Mouse (Mus musculus): Measurements from ENCODE around the gene Itgal.
"Not testable (repeated sequence)": the region's sequence is repeated elsewhere in the genome, so short reads cannot be mapped to it uniquely, and the experiment has no call there.

Itgal gene

DNA sequence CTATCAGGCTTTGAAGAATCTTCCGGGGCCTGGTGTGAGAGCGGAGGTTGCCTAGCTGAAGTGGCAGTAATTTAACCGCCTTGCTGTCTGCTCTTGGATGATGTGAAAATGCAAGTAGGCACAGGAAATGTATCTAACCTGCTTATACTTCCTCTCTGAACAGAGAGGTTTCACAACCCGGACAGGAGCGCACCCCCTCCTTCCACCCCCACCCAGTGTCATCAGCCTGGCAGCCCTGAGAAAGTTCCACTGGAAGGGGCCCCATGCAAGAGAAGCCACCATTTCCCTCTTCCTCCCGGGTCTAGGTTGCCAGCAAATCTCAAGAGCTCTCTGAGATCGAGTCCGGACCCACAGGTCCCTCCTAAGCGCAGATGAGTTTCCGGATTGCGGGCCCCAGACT is at the start of gene Itgal:
Gene Itgal (plus strand): TSS at position 163 of the 400 bp plus-strand sequence.
- no peak for DNase-seq

DNA sequence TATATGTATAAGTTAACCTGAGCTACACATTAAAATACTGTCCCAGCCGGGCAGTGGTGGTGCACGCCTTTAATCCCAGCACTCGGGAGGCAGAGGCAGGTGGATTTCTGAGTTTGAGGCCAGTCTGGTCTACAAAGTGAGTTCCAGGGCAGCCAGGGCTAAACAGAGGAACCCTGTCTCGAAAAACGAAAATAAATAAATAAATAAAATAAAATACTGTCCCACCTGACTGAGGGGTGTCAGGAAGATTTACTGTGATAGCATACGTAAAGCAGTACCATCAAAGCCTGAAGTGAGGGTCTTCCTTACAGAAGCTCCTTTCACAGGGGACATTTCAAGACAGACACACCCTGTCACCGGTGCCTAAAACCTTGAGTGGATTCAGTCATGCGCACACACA is 45.5 kb upstream of the Itgal start:
- not testable (repeated sequence) for DNase-seq

DNA sequence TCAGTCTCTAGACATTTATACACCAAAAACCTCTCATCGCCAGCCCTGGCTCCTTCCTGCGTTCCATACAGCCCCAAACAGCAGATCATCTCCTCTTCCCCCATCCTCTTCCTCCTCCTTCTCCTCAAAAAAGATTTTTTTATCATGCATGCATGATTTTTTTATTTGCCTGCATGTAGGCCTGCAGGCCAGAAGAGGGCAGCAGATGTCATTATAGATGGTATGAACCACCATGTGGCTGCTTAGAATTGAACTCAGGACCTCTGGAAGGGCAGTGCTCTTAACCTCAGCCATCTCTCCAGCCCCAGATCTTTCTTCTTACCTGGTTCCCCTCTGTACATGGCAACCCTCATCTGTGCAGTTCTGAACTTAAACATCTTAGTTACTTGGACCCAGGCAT is 43.6 kb upstream of the Itgal start:
- DNase-seq: no peak

DNA sequence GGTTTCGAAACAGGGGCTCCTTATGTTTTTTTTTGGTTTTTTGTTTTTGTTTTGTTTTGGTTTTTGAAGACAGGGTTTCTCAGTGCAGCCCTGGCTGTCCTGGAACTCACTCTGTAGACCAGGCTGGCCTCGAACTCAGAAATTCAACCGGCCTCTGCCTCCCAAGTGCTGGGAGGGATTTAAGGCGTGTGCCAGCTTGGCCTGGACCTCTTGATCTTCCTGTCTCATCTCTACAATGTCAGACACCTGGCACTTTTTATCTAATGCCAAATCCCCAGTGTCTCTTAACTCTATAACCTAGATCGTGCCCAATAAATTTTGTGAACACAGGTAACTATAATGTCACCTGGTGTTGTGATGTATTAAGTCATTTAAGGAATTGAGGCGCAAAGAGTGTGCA is 42.7 kb upstream of the Itgal start:
- DNase-seq: no peak

DNA sequence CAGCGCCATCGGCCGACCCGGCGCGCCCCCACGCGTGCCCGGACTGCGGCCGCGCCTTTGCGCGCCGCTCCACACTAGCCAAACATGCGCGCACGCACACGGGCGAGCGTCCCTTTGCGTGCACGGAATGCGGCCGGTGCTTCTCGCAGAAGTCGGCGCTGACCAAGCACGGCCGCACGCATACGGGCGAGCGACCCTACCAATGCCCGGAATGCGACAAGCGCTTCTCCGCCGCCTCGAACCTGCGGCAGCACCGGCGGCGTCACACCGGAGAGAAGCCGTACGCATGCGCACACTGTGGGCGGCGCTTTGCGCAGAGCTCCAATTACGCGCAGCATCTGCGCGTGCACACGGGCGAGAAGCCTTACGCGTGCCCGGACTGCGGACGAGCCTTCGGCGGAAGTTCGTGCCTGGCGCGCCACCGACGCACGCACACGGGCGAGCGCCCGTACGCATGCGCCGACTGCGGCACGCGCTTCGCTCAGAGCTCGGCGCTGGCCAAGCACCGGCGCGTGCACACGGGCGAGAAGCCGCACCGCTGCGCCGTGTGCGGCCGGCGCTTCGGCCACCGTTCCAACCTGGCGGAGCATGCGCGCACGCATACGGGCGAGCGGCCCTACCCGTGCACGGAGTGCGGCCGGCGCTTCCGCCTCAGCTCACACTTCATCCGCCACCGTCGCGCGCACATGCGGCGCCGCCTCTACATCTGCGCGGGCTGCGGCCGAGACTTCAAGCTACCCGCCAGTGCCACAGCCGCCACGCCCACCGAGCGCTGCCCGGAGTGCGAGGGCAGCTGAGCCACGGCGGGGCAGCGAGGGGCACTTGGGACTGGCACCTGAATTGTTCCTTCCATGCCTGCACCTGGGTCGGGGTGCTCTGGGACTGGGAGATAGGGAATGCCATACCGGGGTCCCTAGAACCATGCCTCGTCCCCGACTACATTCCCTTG is 42.0 kb upstream of the Itgal start:
- DNase-seq: peak; percentile 96

DNA sequence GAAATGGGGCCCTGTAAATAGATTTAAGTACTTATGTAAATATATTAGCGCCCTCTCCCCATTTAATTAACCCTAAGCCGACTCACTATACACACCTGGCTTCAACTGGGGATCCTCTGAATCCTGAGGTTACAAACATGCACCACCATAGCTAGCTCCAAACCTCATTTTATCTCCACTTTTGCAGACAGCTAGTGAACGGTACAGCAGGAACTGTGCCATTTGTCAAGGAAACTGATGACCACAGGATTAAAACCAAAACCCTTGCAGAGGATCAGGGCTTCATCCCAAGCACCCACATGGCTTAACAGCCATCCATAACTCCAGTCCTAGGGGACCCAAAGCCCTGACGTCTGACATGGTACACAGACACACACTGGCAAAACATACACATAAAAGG is 41.1 kb upstream of the Itgal start:
- DNase-seq: no peak

DNA sequence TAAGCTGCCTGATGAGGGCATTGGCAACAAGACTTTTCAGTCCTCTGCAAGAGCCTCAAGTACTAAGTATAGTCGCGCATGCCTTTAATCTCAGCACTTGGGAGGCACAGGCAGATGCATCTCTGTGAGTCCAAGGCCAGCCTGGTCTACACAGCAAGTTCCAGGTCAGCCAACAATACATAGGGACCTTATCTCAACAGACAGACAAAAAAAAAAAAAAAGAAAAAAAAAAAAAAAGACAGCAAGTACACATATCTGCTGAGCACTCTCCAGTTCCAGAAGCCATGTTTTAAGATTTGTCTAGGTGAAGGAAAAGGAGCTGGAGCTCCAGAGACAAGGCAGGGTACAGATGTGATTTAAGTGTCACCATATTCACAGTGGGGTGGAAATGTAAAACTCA is 40.1 kb upstream of the Itgal start:
- DNase-seq: no peak

DNA sequence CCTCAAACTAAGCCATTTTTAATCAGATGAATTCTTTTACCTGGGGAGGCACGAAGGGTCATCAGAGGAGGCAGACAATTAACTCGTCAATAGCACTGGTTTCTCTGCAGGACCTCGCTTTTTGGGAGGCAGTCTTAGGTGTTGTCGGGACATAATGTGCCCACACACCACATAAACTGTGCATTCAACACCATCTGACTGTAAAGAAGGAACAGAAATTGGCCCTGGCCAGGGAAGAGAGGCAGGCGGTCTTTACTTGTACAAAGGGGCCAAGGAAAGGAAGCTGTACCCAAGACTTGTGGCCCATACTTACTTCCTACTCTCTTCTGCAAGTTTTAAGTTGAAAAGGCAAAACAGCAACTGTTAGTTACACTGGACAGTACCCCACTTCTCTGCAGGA is 39.5 kb upstream of the Itgal start:
- DNase-seq: no peak

DNA sequence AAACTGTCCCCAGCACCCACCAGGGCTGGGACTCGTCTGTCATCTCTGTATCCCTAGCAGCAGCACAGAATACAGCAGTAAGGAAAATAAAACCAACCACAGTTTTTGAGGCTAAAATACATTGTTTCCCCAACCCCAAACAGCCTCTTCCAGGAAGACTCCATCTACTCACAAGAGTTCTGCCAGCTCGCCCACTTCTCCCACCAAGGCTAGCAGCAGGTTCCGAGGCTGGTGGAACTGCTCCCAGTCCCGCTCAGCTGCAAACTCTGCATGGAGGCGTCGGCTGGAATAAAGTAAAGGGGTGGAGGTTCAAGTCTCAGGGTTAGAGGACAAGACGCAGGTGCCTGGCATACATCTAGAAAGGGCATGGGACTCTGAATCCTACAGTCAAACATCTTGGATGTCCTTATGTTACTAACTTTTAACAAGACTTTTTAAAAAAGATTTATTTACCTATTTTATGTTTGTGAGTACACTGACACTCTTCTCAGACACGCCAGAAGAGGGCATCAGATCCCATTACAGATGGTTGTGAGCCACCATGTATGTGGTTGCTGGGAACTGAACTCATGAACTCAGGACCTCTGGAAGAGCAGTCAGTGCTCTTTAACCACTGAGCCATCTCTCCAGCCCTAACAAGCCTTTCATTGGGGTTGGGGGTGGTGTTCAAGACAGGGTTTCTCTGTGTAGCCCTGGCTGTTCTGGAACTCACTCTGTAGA is 36.7 kb upstream of the Itgal start:
- no peak for DNase-seq

DNA sequence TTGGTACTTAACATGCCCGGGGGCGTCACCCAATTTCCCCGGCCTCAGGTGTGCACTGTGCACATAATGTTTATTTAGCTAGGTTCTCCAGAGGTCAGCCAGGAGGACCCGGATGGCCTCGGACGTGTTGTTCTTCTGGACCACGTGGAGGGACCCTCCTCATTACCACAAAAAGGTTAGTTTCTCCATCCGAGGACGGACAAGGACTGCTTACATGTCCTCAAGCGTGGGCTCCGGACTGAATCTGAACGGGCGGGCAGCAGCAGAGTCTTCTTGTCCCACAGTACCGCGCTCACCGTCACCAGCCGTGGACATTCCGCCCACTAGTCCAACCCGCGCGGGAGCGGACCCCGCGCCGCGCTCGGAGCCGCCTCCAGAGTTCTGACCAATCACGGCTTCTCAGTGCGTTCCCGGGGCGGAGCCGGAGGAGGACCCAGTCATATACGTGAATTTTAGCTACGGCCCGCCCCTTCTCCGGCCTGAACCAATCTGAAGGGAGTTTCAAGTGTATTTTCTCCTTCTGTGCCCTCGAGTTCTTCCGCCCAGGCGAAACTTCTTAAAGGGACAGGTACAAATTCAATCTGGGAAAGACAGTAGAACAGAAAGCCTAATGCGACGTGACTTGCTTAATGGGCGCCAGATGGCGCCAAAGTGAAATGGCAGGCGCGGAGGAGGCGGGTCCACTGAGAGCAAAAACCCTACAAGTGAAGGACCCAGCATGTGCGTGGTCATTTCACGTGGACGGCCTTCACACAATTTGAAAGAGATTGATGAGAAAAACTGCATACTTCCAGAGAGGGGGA is 35.5 kb upstream of the Itgal start, which contains the start of gene Dctpp1:
Gene Dctpp1 (minus strand): TSS at position 401 of the 803 bp plus-strand sequence.
- DNase-seq: peak; percentile 97

DNA sequence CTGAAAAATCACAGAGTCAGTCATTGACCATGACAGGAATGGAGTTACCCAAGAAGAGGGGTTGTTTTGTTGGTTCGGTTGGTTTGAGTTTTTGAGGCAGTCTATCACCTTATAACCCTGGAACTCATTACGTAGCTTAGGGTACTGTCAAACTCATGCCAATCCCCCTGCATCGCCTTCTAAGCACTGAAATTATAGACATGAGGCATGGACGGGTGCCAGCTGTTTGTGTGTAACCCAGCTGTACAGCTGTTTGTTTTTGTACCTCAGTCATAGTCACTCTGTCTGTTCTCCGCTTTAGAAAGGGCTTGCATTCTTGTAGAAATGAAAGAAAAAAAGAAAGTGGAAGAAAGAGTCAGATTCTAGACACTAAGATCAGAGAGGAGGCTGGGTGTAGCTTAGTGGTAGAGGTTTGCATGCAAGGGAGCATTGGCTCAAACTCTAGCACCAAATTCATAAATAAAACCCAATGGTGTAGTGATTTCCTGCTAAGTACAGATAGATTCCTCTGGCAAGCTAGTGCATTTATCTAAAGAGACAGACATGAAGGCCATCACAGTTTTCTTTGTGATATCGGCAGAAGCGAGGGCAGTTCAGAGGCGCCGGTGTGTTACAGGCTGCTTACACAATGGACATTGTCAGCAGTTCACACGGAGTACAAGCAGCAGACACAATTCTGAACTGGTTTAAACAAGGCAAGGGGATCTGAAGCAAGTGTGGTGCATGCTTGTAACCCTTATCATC is 33.7 kb upstream of the Itgal start:
- no peak for DNase-seq

DNA sequence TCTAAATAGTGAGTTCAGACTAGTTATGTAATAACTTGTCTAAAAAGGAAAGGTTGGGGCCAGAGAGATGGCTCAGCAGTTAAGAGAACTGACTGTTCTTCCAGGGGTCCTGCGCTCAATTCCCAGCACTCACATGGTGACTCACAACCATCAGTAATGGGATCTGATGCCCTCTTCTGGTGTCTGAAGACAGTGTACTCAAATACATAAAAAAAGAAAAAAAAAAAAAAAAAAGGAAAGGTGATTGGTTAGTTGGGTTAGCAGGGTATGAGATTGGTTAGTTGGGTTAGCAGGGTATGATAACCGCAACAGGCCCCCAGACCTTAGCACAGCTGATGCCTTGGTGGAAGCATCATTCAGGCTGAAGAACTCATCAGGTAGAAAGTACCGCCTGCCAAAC is 32.5 kb upstream of the Itgal start:
- no peak for DNase-seq

DNA sequence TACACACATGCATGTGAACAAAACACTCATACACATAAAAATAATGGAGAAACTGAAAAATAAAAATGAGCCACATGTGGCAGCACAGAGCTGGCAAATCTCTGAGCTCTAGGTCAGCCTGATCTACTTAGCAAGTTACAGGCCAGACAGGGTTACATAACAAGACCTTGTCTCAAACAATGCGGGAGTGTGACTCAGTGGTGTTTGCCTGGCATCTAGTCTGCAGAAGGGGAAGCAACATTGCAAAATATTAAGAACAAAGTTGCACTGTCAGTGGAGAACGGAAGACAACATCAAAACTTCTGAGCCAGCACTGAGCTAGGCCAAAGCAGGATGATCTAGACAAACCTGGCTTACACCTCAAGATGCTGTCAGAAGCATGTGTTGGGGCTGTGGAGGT is 25.8 kb upstream of the Itgal start:
- DNase-seq: no peak

DNA sequence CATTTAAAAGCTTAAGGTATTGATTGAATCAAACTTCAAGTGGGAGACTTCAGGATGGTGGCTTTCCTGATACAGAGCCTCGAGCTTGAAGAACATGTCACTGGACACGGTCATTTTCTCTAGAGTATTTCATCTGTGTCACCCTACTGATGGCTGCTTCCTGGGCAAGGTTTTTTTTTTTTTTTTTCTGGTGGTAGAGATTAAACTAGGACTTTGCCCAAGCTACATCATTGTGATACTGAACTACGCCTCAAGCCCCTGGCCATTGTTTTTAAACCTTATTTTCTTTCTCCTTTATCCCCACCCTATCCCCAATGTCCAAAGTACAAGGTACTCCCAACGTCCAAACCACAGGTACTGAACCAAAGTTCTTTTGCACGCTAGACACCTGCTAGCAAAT is 25.4 kb upstream of the Itgal start:
- DNase-seq: no peak

DNA sequence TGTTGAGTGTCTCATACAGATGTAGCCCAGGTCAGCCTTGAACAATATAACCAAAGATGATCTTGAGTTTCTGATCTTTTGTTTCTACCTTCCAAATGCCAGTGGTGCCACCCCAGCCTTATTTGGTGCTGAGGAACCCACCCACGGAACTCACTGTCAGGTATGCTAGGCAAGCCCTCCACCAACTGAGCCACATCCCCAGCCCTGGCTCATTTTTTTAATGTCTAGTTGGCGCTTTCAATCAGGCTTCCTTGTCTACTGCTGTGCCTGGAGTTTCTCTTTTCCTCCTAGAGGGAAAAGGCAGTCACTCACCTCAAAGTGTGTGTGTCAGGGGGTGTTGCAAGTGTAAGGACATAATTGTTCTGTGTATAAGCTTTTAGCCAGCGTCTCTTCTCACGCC is 25.0 kb upstream of the Itgal start:
- DNase-seq: no peak

DNA sequence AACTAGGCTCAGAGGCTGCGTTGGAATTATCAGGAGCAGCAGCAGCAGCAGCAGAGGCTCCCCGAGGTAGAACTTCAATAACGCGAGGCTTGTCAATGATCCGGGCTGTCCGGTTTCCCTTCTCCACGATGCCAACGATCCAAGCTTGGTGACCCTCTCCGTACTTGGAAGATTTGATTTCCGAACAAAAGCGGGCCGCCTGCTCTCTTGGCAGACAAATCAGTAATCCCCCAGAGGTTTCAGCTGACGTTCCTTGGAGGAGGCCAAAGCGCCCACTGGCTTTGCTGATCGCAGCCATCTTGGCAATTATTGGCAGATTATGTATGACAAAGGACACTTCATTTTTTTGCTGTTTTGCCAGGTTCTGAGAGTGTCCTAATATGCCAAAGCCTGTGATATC is 23.5 kb upstream of the Itgal start:
- no peak for DNase-seq

DNA sequence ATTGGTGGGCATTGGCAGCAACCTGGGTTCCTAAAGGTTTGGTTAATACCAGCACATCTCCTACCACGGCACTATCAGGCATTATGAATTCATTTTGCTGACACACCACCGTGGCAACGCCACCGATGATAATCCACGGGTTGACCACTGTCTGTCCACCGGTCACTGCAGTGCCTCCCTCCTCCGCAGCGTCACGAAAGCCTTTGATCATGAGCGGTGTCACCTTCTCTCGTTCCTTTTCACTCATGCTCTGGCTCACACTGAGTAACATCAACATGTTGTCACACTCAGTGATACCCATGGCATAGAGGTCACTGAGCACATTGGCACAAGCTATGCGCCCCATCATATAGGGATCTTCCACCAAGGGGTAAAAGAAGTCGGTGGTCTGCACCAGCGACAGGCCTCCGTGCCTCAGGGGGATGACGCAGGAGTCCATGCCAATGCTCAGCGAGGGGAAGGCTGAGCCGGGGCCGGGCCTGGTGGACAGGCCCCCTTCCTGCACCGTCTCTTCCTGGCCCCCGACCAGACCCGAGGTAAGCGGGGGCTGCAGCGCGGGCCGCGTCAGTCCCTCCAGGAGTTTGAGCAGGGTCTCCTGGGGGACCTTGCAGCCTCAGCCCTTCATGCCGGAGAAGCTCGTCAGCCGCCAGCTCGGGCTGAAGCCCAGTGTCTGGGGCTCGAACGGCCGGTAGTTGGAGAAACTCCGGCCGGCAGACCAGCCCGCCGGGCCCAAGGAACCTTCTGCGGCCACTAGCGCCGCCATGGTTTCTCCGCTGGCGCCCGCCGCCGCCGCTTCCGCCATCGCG is 22.7 kb upstream of the Itgal start:
- no peak for DNase-seq

DNA sequence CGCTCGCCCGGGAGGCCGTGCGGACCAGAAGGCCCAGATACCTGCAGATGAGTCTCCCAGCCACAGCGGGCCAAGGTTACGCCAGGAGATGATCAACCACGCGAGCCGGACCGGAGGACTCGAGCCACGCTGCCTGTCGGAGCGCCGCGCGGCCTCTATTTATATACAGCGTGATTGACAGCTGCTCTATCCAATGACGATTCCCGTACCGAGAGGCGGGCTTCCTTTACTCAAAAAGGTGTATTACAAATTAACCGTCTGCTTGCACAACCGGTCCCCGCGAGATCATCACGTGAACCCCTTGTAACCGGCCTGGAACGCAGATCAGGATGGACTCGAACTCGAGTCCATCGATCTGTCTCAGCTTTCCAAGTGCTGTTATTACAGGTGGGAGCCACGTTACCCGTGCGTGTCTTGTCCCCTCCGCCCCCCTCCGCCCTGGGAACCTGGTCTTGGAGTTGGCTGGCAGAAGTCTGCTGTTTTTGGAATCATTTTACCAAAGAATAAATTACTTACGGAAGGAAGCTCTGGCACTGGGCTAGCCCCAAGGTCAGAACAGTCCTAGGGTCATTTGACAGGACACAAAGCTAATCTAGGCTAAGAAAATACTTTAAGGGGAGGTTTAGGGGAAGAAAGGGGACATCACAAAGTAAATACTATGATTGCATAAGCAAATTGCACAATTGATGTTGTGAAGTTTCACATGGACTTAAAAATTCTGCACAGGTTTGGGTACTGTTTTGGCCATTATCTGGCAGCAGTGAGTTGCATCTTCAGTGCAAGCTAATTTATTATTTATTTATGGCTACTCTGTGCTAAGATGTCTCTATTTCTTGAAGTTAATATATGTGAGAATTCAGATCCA is 21.9 kb upstream of the Itgal start, which contains the start of gene Sephs2:
Gene Sephs2 (minus strand): TSS at position 131 of the 865 bp plus-strand sequence.
- peak; percentile 97 for DNase-seq

DNA sequence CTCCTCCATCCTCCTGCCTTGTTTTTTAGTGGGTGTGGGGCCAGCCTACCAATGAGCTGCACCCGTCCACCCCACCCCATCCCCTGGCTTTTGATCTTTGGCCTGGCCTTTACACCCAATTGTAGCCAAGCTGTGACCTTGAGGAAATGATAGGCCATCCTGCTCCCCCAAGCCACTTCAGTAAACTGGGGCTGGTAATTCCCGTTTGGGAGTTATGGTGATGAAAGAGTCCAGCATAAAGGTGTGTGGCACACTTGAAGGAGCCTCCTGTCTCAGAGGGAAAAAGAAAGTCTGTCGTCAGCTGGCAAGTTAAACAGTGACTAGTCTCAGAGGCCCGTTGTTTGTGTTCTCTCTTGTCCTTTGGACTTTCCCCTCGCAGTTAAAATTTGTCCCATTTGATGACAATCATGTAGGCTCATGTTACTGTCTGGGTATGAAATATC is 19.5 kb upstream of the Itgal start:
- no peak for DNase-seq

DNA sequence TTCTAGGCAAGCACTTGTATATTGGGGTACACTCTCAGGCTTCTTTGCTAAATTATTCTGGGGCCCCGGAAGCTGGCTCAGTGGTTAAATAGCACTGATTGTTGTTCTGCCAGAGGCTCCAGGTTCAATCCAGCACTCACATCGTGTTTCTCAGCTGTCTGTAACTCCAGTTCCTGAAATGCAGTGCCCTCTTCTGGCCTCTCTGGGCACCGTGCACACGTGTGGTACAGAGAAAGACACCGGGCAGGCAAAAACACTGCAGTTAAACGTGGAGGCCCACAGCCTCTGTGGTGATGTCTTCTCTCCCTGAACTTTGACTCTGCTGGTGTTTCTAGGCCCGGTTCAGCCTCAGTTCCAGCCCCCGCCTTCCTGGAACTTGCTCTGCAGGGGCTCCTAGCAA is 17.7 kb upstream of the Itgal start:
- DNase-seq: no peak

Data from cerebellum, adult 11 months (tissue).